Mouse (Mus musculus) liver, embryonic 15.5 days (tissue): ENCODE results near the gene Fcho2. TPM values are rescaled to one million over a fixed set of nuclear protein-coding genes. Genes with fewer than 3 reads are reported as not detected.
A peak's percentile ranks its signal among the peaks of the same experiment; 100 is the strongest.

Experiments
- ATAC-seq: fragments of 200-750 bp; cut with Nextera tagmentation; 2 replicates; pipeline ENCODE4 v1.8.0; 2017; ENCODE audit warnings: moderate number of reproducible peaks, mild to moderate bottlenecking, moderate library complexity; ENCODE audit not compliant: insufficient read depth
- H3K27ac ChIP-seq: fragments of 300-500 bp; sonication (generic); replicated peaks from 2 replicates; pipeline ENCODE4 v1.5.1; 2015; ENCODE audit warnings: mild to moderate bottlenecking, inconsistent platforms
- H3K27me3 ChIP-seq: fragments of 300-500 bp; sonication (generic); 2 replicates; pipeline ENCODE4 v1.6.1; 2015; ENCODE audit warnings: mild to moderate bottlenecking, inconsistent platforms
- H3K36me3 ChIP-seq: fragments of 300-500 bp; sonication (generic); replicated peaks from 2 replicates; pipeline ENCODE4 v1.6.1; 2015; ENCODE audit warnings: moderate library complexity, mild to moderate bottlenecking, inconsistent platforms
- H3K4me1 ChIP-seq: fragments of 300-500 bp; sonication (generic); replicated peaks from 2 replicates; pipeline ENCODE4 v1.6.1; 2015; ENCODE audit warnings: inconsistent platforms
- H3K4me2 ChIP-seq: fragments of 300-500 bp; sonication (generic); 2 replicates; pipeline ENCODE4 v1.6.1; 2015; ENCODE audit warnings: moderate library complexity, mild to moderate bottlenecking, inconsistent platforms
- H3K4me3 ChIP-seq: fragments of 300-500 bp; sonication (generic); replicated peaks from 2 replicates; pipeline ENCODE4 v1.5.1; 2015; ENCODE audit warnings: mild to moderate bottlenecking, inconsistent platforms
- H3K9ac ChIP-seq: fragments of 300-500 bp; sonication (generic); 2 replicates; pipeline ENCODE4 v1.6.1; 2015; ENCODE audit warnings: moderate library complexity, mild to moderate bottlenecking, inconsistent platforms
- H3K9me3 ChIP-seq: fragments of 300-500 bp; sonication (generic); replicated peaks from 2 replicates; pipeline ENCODE4 v1.6.1; 2016; ENCODE audit warnings: inconsistent platforms
- WGBS: fragments of 180-500 bp; shearing (Covaris S2); methylation state at CpG from one replicate; pipeline ENCODE4 v1.1.7; 2015; ENCODE audit warnings: mixed read lengths; ENCODE audit not compliant: insufficient replicate concordance; 5-methylcytosine and 5-hydroxymethylcytosine counted together
- polyA plus RNA-seq: library from polyadenylated mRNA; unstranded; fragments of >200 nt; fragmentation: Nextera tagmentation; extraction: Ambion mirVana; gene quantifications from 2 replicates; pipeline ENCODE4 v1.2.1, GENCODE M21; 2015

Fcho2 gene
- polyA plus RNA-seq, 1 experiment from 2014 or later: 25.5 TPM

- Histone ChIP-seq H3K4me2 (no peak overlapping the region), H3K4me3 (no peak overlapping the region), H3K9ac (no peak overlapping the region), H3K36me3 (peaks cover 72% of the 10 kb centered on the region), H3K27ac (no peak overlapping the region), H3K27me3 (no peaks in the 10 kb centered on the region), H3K9me3 (no peaks in the 10 kb centered on the region), H3K4me1 (peaks cover 14% of the 10 kb centered on the region)
- peak; percentile 65 for ATAC-seq
These were observed 71.4 kb downstream of the Fcho2 start for GRCm38 (mm10) chr13:98743829-98744228.

- no peak overlapping the region for H3K9ac ChIP-seq
- H3K27me3 ChIP-seq: no peaks in the 10 kb centered on the region
- no peak for ATAC-seq
- 60% methylated on average over 6 of the region's 6 CpGs for WGBS
- H3K9me3 ChIP-seq: no peaks in the 10 kb centered on the region
- no peak overlapping the region for H3K27ac ChIP-seq
- H3K4me2 ChIP-seq: no peak overlapping the region
- peaks cover 14% of the 10 kb centered on the region for H3K4me1 ChIP-seq
- H3K4me3 ChIP-seq: no peak overlapping the region
- H3K36me3 ChIP-seq: peaks cover 73% of the 10 kb centered on the region
These were observed 72.0 kb downstream of the Fcho2 start for GRCm38 (mm10) chr13:98743214-98743613.

- 0 out of 2 replicates have a peak, but pooled peaks cover 3% of the 10 kb centered on the region for H3K4me1 ChIP-seq
- H3K9ac ChIP-seq: no peak overlapping the region
- no peak for ATAC-seq
- H3K27ac ChIP-seq: no peak overlapping the region
- no peak overlapping the region for H3K4me2 ChIP-seq
- no peaks in the 10 kb centered on the region for H3K9me3 ChIP-seq
- no peaks in the 10 kb centered on the region for H3K27me3 ChIP-seq
- H3K4me3 ChIP-seq: no peak overlapping the region
- peaks cover 55% of the 10 kb centered on the region for H3K36me3 ChIP-seq
- 76% methylated on average over 2 of the region's 2 CpGs for WGBS
These were observed 77.0 kb downstream of the Fcho2 start for GRCm38 (mm10) chr13:98738213-98738612.

GRCm38 (mm10) chr13:98733292-98733691 lies 82.0 kb downstream of the Fcho2 start:
- Histone ChIP-seq H3K36me3 (peaks cover 65% of the 10 kb centered on the region), H3K27me3 (no peaks in the 10 kb centered on the region), H3K9ac (no peak overlapping the region), H3K4me2 (no peak overlapping the region), H3K4me1 (0 out of 2 replicates have a peak, but pooled peaks cover 3% of the 10 kb centered on the region), H3K9me3 (no peaks in the 10 kb centered on the region), H3K4me3 (no peak overlapping the region), H3K27ac (no peak overlapping the region)
- ATAC-seq: no peak
- 15% methylated on average over 3 of the region's 3 CpGs for WGBS

DNA sequence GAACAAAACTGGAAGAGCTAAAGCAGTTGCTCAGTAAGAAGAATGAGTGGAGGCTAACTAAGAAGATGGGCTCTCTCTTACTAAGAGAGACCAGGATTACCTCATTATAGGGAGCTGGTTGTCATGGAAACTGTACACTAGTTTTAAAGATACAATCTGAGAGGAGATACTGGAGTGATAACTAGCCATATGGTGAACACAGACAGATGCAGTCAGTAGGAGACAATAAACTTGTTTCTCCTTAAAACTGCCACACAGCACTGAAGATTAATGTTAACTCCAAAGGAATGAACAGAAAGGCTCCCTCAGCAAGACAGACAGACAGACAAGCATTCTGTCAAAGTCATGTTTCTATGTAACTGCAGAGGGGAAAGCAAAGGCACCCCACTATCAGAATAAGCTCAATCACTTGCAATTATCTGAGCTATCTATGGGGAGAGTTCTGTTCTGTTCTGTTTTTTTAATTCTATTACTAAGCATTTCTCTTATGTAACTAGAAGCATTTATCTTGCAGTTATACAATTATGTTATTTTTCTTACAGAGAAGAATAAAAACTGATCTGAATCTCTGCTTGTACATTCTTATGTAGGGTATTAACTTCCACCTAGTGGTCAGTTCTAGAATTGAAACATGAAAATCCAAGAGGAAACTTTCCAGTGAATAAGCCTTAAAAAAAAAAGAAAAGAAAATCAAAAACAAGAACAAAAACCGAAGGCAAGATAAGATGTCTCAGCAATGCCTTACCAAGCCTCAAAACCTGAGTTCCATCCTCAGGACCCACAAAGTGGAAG lies 85.8 kb downstream of the Fcho2 start:
- WGBS: 50% methylated on average over 1 of the region's 1 CpGs
- no peak overlapping the region for H3K27ac ChIP-seq
- no peak overlapping the region for H3K4me2 ChIP-seq
- no peak for ATAC-seq
- H3K9me3 ChIP-seq: no peaks in the 10 kb centered on the region
- H3K9ac ChIP-seq: no peak overlapping the region
- 0 out of 2 replicates have a peak, but pooled peaks cover 7% of the 10 kb centered on the region for H3K4me1 ChIP-seq
- no peak overlapping the region for H3K4me3 ChIP-seq
- peaks cover 84% of the 10 kb centered on the region for H3K36me3 ChIP-seq
- no peaks in the 10 kb centered on the region for H3K27me3 ChIP-seq

DNA sequence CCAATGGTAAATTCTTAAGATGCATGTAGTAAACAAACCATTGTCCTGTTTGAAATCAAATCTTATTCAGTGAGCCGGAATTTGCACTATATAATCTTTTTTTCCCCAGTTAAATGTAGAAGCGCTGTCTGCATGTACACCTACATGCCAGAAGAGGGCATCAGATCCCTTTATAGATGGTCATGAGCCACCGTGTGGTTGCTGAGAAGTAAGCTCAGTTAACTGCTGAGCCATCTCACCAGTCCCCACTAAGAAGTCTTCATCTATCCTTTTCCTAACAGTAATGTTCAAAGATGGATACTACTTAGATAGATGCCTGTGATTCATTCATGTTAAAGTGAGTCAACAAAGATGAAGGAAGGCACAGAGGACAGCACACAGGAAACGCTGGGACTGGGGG lies 88.8 kb downstream of the Fcho2 start:
- ATAC-seq: no peak

DNA sequence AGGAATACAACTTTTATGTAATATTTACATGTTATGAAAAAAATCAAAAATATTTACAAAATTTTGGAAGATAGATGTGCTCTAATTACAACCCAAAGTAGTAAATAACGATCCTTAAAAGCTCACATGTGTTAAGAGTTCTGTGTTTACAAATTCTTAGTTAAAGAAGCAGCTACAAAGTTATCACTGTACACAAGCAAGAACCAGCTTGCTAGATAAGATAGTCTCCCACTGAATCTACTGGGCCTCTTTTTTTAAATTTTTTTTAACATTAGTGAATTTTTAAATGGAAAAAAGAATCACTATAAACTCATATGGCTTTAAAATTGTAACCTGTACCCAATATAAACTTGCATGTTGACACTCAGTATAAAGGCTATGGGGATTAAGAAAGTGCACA lies 91.8 kb downstream of the Fcho2 start:
- Histone ChIP-seq H3K36me3 (peaks cover 51% of the 10 kb centered on the region), H3K4me2 (no peak overlapping the region), H3K4me1 (peaks cover 12% of the 10 kb centered on the region; the same call in 1 of the 2 replicates), H3K27ac (no peak overlapping the region), H3K4me3 (no peak overlapping the region), H3K9me3 (no peaks in the 10 kb centered on the region), H3K9ac (no peak overlapping the region), H3K27me3 (no peaks in the 10 kb centered on the region)
- ATAC-seq: no peak
- 35% methylated on average over 1 of the region's 1 CpGs for WGBS

More for the DNA sequence above, 88.8 kb downstream of the Fcho2 start:
- H3K9me3 ChIP-seq: no peaks in the 10 kb centered on the region
- peaks cover 12% of the 10 kb centered on the region; the same call in 1 of the 2 replicates for H3K4me1 ChIP-seq
- H3K4me2 ChIP-seq: no peak overlapping the region
- WGBS: 56% methylated on average over 4 of the region's 4 CpGs
- no peak overlapping the region for H3K4me3 ChIP-seq
- no peak overlapping the region for H3K9ac ChIP-seq
- no peak overlapping the region for H3K27ac ChIP-seq
- peaks cover 72% of the 10 kb centered on the region for H3K36me3 ChIP-seq
- H3K27me3 ChIP-seq: no peaks in the 10 kb centered on the region

GRCm38 (mm10) chr13:98722296-98722695 lies 93.0 kb downstream of the Fcho2 start:
- H3K9me3 ChIP-seq: no peaks in the 10 kb centered on the region
- H3K4me3 ChIP-seq: no peak overlapping the region
- no peaks in the 10 kb centered on the region for H3K27me3 ChIP-seq
- no peak overlapping the region for H3K4me2 ChIP-seq
- 36% methylated on average over 1 of the region's 1 CpGs for whole genome bisulfite sequencing
- H3K27ac ChIP-seq: 0 out of 2 replicates have a peak overlapping the region, but pooled peaks have one; percentile 45
- peaks cover 40% of the 10 kb centered on the region for H3K36me3 ChIP-seq
- H3K9ac ChIP-seq: no peak overlapping the region
- no peak for ATAC-seq
- H3K4me1 ChIP-seq: peaks cover 12% of the 10 kb centered on the region; the same call in 1 of the 2 replicates

DNA sequence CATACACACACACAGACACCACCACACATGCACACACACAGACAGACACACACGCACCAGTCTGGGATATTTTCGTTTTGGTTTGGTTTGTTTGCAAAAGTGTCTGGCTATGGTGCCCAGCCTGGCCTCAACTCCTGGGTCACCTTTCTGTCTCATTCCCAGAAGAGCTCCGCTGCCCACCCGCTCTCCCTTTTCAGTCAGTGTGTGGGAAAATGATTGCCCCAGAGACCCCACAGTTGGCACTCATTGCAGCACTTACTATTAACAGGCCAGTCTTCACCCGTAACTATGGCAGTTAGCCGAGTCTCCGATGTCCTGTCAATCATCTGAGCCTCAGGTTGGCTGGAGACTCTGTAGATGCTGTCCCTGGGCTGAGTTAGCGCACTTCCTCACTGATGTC lies 99.1 kb downstream of the Fcho2 start:
- no peak for ATAC-seq
- Histone ChIP-seq H3K36me3 (peaks cover under 1% of the 10 kb centered on the region; the same call in 1 of the 2 replicates), H3K4me3 (no peak overlapping the region), H3K27ac (no peak overlapping the region), H3K27me3 (no peaks in the 10 kb centered on the region), H3K9ac (no peak overlapping the region), H3K4me2 (no peak overlapping the region), H3K4me1 (no peaks in the 10 kb centered on the region), H3K9me3 (no peaks in the 10 kb centered on the region)
- 78% methylated on average over 8 of the region's 8 CpGs for WGBS

- no peak overlapping the region for H3K4me2 ChIP-seq
- H3K9ac ChIP-seq: no peak overlapping the region
- WGBS: 67% methylated on average over 6 of the region's 6 CpGs
- H3K4me3 ChIP-seq: no peak overlapping the region
- no peaks in the 10 kb centered on the region for H3K9me3 ChIP-seq
- H3K27ac ChIP-seq: no peak overlapping the region
- no peaks in the 10 kb centered on the region for H3K27me3 ChIP-seq
- peak; percentile 34; the same call in 1 of the 2 replicates for ATAC-seq
- no peaks in the 10 kb centered on the region for H3K4me1 ChIP-seq
- no peaks in the 10 kb centered on the region for H3K36me3 ChIP-seq
These were observed 99.7 kb downstream of the Fcho2 start for GRCm38 (mm10) chr13:98715443-98715990.

GRCm38 (mm10) chr13:98710655-98711054 lies 104.6 kb downstream of the Fcho2 start:
- H3K36me3 ChIP-seq: no peaks in the 10 kb centered on the region
- WGBS: 74% methylated on average over 1 of the region's 1 CpGs
- H3K27me3 ChIP-seq: no peaks in the 10 kb centered on the region
- no peaks in the 10 kb centered on the region for H3K9me3 ChIP-seq
- H3K9ac ChIP-seq: no peak overlapping the region
- no peak overlapping the region for H3K4me3 ChIP-seq
- H3K27ac ChIP-seq: no peak overlapping the region
- ATAC-seq: no peak
- no peak overlapping the region for H3K4me2 ChIP-seq
- H3K4me1 ChIP-seq: no peaks in the 10 kb centered on the region
